Mouse (Mus musculus): ENCODE data around the gene Akap2.

The Akap2 gene

DNA sequence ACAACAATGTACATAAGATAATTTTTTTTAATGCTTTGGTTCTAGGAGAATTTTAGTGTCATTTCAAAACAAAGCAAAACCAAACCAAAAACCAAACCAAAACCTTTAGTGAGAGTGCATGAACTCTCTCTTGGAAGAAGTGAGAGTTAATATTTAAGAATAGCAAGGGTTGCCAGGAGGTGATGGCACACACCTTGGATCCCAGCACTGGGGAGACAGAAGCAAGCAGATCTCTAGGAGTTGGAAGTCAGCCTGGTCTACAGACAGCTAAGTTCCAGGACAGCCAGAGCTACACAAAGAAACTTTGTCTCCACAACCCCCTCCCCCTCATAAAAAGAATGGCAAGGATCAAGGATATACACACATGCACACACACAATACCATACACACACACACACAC lies 195.6 kb downstream of the Akap2 start:
- no peak for DNase-seq (ENCODE audit: extremely low spot score)

DNA sequence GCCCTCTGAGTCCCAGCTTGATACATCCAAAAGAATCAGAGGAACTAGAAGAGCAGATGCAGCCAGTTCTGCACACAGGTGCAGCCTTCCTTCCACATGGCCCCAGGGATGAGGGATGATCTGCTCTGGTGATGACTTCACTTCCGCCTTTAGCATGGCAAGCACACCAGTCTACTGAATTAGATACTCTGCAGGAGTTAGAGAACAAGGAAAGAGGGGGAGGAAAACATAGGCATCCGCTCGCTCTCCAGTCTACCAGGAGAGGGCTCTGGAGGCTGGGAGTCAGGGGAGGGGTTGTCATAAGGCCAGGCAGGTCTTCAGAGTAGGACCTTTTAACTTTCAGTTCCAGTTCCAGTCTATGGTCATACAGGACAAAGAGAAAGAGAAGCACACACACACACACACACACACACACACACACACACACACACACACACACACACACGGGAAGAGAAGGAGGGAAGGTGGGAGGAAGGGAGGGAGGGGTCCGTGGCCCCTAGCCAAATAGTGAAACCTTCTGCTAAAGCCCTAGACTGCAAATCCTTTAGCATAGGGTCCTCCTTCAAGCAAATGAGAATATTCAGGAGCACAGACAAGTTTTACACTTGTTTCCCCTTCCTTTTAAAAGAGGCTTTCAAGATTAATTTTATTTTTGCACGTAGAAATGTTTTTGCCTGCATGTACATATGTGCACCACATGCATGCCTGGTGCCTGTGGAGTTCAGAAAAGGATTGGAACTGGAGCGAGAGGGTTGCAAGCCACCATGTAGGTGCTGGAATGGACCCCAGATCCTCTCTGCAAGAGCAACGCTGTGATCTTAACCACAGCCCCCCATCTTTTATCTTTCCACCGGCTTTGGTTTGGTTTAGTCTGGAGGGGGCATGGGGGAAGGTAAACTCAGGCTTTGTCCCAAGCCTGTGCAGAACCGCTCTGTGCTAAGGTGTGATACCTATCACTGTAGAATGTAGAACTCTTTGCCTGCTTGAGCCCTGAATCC lies 197.0 kb downstream of the Akap2 start:
- DNase-seq (ENCODE audit: extremely low spot score): no peak

DNA sequence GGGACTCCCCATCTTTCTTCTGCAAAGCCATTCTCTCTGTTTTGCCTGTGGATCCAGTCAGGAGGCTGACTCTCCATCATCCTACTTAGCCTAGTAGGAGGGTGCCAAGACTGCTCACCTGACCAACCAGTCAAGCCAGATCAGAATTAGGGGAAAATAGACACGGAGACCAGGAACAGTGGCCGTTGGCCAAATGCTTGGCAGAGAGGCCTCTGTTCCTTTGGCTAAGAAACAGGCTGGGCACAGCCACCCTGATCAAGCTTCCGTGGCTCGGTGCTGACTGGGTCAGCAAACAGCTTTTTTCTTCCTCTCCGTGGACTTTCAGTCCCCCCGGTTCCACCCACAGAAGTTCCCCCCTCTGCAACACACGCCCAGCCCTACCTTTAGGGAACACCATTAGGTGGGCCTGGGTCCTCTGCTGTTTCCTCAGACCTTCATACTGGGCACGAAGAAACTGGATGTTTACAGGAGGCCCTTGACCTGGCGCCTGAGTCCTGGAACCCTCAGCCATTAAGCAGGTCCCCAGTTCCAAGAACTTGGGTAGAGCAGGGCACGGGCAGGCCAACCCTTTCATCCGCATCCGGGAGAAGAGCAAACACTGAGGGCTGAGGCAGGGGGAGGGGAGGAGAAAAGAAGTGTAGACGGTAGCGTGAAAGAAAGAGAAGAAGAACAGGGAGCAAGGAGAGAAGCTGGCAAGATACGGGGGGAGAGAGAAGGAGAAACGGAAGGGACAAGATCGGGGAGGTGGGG lies 197.9 kb downstream of the Akap2 start:
- no peak for DNase-seq (ENCODE audit: extremely low spot score)

DNA sequence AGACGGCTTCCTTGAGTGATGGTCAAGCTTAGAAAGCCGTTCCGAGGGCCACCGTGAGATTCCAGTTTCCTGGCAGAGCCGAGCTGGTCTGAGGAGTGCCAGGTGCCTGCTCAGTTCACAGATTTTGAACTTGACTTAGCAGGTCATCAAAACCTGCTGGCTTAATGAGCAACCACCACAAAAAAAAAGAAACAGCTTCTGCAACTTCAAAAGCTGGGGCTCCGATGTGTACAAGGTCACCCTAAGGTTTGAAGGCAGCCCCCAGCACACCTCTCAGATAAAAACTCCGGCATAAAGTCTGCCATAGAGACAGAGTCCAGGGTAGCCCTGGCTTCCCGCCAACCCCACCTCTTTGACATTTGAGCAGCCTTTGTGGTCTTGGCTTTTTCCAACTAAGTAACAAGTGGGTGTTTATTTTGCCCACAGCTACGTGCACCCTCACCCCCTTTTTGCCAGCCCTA lies 198.8 kb downstream of the Akap2 start, which contains the start of gene D630039A03Rik:
Gene D630039A03Rik, minus strand, starts transcription at position 97 of the 461 bp plus-strand sequence.
- DNase-seq (ENCODE audit: extremely low spot score): no peak

DNA sequence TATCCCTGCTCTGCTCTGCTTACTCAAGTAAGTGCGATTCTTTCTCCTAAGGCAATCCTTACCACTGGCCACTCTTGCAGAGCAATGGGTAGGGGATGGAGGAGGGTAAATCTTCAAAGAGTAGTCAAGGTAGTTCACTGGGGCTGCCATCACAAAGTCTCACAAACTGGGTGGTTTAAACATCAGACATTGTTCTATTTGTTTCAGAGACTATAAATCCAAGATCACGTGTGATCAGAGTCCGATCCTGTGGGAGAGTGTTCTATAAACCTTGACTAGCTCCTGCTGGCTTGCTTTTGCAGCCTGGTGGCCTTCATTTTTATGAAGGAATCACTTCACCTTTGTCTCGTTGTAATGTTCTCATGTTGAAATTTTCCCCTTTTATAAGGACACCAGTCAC lies 199.3 kb downstream of the Akap2 start:
- DNase-seq (ENCODE audit: extremely low spot score): no peak

DNA sequence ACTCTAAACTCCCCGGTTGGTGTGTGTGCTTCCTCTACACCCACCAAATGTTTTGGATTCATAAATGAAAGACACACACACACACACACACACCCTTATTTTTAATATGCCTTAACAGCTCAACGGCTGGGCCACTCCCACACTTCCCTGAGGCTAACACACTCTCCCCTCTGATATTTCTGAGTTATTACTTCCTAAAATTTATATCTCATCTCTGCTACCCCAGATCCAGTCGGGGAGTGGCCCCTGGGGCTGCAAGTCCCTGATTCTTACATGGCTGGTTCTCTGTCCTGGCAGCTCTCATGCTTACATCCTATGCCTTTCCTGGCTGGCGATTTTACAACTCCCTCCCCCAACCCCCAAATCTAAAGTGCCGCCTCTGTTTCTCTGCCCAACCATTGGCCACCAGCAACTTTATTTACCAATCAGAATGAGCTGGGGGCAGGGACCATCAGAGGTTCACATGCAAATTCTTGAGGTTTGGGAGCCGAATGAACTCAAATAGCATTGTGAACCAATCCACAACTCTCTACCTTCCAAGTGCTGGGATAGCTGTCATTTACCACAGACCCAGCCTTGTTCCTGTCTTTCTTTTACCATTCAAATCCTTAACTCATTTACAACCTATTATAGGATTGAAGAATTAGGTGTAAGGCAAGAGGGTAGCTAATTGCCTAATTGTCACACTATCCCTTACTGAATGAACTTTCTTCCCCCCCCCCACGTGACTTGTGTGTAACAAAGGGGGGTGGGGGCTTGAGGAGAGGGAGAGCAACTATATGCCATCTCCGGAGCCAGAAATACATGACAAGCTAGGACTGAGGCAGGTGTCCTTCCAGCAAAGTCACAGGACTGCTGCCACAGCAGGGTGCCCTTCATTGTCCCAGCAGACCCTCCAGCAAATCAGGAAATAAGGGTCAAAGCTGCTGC lies 202.3 kb downstream of the Akap2 start:
- peak; percentile 35 for DNase-seq (ENCODE audit: extremely low spot score)

DNA sequence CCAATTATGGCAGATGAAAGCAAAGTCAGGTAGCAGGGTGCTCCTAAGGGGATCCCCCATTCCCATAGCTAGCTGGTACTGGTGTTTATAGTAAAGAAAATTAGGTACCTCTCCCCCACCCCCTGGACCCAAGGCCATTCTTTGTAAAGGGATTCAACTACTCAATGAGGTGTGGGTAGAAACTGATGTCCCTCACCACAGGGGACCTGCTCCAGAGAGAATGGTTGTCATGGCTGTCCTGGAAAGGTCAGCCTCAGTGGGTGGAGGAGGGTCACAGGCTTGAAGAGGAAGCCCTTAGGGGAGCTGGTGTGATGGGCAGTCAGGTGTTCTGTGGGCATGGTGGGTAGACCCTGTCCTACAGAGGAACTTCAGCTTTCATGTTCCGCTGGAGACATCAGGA lies 203.1 kb downstream of the Akap2 start:
- no peak for DNase-seq (ENCODE audit: extremely low spot score)

DNA sequence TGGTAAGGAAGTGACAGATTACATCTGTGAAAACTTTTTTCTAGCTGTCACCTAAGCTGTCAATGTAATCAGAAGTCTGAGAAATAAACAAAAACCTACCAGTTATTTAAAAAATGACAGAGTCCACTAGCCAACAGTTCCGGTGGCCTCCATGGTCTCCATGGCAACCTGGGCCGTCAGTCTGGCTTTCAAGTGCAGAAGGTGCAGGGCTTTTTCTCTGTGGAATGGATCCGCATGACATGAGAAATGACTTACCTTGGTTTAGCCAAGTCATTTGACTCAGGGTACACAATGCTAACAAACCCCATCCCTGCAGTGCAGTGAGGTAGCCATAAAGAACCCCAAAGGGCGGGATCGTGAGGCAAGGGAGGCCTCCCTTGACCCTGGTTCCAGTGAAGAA lies 204.7 kb downstream of the Akap2 start:
- DNase-seq (ENCODE audit: extremely low spot score): no peak

DNA sequence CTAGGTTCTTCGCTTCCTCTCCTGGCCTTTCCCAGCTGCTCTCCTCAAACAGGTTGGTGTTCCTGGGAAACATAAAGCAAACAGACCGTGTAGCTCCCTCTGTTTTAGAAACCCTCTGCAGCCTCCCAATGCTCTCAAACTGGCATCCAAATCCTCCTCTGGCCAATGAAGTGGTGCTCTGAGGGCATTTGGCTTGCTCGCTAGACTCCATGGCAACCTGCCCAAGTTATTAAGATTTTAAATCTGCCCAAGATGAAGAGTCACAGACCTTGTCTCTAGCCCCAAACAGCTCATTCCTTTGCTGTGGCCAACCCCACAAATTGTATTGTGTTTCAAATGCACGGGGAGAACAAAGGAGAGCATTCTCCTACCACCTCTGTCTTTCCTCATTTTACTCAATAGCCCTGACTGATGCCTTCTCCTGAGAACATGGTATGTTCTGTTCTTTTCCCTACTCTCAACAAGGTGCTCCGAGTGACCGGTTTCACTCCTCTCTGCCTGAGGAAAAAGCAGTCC lies 207.2 kb downstream of the Akap2 start:
- no peak for DNase-seq (ENCODE audit: extremely low spot score)

DNA sequence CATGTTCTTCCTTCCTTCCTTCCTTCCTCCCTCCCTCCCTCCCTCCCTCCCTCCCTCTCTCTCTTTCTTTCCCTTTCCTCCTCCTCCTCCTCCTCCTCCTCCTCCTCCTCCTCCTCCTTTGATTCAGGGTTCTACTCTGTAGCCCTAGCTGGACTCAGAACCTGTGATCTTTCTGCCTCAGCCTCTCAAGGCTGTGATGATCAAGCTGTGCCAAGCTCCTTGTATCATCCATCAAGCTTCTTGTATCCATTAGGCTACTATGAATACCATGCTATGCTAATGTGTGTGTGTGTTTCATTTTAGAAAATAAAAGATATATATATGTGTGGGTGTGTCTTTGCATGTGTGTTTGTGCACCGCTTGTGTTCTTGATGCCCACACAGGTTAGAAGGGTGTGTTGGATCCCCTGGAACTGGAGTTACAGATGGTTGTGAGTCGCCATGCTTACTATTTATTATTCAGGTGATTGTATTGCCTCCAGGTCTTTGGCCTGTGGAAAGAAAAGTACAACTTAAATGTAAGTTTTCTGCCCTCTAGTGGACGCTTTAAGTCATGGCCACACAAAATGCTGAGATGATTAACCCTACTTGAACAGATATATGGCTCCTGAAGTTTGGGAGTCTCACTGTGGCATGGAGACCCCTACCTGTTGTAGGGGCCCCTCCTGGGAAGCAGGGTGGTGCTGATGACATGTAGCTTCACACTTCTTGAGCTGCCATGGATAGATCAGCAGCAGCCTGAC lies 210.2 kb downstream of the Akap2 start:
- no peak for DNase-seq (ENCODE audit: extremely low spot score)

DNA sequence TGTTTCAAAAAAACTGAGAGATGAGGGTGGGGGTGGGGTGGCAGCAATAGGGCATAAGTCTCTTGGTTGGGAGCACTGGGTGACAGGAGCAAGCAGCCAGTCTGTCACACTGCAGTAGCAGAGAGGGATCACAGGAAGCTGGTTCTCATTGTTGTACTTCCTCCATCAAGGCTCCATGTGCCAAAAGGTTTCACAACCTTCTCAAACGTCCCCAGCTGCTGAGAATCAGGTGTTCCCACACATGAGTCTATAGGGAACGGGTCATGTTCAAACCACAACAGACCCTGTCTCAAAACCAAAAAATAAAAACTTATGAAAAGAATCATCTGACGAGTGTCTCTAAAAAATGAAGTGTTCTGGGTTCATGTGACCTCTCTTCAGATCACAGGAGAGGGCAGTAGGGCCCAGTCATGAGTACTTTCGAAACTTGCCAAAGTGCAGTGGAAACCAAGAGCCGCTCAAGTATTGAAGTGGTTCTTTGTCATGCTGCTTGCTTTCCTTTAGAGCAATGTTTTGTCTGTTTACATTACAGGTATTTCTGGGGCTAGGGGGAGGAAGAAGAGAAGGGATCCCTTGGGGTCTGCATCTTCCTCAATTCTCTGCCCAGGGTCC lies 213.2 kb downstream of the Akap2 start:
- no peak for DNase-seq (ENCODE audit: extremely low spot score)

DNA sequence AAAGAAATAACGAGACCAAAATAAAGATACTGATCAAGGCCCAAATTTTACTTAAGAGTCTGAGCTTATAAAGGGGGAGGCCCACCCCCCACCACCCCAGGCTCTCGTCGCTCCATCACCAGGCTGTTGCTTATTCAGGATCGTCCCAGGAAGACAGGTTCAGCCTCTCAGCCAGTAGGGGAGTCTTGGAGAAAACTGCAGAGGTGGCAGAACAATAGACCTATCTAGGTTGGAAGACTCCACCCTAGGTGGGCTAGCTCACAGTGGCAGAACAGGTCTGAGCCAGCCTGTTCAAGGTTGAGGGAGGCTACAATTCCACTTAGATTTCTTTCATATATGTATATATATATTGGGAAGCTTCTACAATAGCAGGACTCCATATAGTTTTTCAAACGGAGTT lies 216.7 kb downstream of the Akap2 start:
- DNase-seq (ENCODE audit: extremely low spot score): no peak

DNA sequence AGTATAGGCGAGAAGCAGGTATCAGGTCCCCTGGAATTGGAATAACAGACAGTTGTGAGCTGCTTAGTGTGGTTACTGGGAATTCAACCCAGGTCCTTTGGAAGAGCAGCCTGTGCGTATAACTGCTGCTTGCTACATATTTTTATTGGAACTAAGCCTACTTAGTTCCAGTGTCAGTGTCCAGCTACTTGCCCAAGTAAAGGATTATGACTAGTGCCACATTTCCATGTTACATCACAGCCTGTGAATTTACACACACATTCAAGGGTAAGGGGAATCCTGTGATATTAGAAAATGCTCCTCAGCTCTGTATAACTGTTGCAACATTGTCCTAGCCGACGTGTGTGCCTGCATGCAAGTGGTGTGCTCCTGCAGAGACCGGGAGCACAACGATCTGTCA lies 219.8 kb downstream of the Akap2 start:
- no peak for DNase-seq (ENCODE audit: extremely low spot score)

DNA sequence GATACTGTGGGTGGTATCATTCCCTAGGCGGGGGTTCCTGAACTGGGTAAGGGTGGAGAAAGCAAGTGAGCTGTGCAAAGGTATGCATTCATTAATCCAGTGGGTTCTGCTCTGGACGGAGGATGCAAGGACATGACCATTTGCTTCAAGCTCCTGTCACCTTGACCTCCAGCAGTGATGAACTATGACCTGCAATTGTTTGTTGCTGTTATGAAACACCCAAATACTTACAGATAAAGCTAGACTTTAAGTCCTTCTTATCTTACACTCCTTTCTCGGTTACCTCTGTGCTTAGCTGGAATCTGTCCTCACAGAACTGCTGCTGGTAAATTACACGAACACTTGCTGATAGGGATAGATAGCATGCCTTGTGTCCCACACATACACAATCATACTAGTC lies 223.2 kb downstream of the Akap2 start:
- no peak for DNase-seq (ENCODE audit: extremely low spot score)

DNA sequence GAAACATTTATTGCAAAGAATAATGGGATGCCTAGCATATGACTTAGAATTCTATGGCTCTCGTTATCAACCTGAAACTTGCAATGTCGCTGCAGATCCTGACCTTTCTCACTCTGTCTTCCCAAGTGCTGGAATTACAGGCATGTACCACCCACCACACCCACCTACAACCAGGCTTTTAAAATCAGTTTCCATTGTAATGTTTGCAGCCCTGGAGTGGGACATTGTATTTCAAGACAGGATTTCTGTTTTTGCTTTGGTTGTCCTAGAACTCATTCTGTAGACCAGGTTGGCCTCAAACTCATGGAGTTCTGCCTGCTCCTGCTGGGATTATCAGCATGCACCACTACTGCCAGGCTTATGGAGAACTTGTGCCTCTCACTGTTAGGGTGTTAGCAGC lies 225.4 kb downstream of the Akap2 start:
- DNase-seq (ENCODE audit: extremely low spot score): no peak
